ENCODE assay signal across 8 mouse cellular contexts in the genomic region with DNA sequence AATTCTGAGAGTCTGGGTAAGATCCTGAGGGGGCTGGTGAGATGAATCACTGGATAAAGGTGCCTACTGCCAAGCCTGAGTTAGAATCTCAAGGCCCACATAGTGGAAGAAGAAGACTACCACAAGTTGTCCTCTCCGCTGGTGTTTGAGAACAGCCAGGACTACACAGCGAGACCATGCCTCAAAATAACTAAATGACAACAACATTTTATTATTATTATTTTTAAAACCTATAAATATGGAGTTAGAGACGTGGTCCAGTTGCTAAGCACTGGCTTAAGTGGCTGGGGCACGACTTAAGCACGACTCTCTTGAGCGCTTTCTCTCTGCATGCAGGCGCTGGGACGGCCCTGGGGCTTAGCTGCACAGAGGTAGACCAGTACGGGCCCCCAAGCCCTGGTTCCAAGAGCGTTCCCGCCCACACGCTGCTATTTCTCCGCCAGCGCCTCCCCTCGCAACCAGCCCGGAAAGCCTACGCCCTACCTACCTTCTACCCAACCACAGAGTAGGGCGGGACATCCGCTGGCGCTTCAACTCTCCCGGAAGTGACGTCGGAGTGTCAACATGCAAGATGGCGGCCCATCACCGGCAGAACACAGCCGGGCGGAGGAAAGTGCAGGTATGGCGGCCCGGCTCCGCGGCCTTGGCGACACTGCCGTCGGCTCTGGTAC. TPM values are rescaled to one million over a fixed set of nuclear protein-coding genes. Genes with fewer than 3 reads are reported as not detected.
DNase-seq lines count a peak whose midpoint lies in the region; ATAC-seq and TF ChIP-seq lines count a peak whose summit lies in the region.

A gene (plus strand): TSS at position 540 of the 671 bp plus-strand sequence.

- no peak for TF ChIP-seq POLR2A in ES-Bruce4 (IDR thresholded peaks at IDR 0.05; ENCODE audit: insufficient read depth, low read length)

- WGBS in forebrain, embryonic 13.5 days, result 3% methylated on average over 34 of the region's 34 CpGs
- 2% methylated on average over 34 of the region's 34 CpGs for WGBS in large intestine, adult 2 months
- 4% methylated on average over 33 of the region's 34 CpGs for WGBS in liver, postnatal 0 days (ENCODE audit: insufficient replicate concordance)
- WGBS in neural tube, embryonic 14.5 days, result 5% methylated on average over 34 of the region's 34 CpGs

- intact Hi-C loops in heart, postnatal 10 days (cut with DNase I), result loop anchor here (10.0 kb wide), 3 partner anchors 100 to 430 kb away; no protein-coding TSS in a partner anchor

- DNase-seq in heart, postnatal 10 days, result peak; percentile 98 to 99
- DNase-seq in large intestine, adult 2 months (ENCODE audit: low read depth, low spot score), result peak; percentile 94
- peak; percentile 98 for DNase-seq in liver, postnatal 0 days
- peak; percentile 94 for DNase-seq in testis, postnatal 10 days (ENCODE audit: low spot score)

- peak within 1 kb of the TSS; percentile 86 for H3K4me3 ChIP-seq in ES-Bruce4 (ENCODE audit: low read depth, low read length)
- H3K4me3 ChIP-seq in forebrain, embryonic 13.5 days, result peak within 1 kb of the TSS; percentile 96
- peak within 1 kb of the TSS; percentile 78 for H3K4me3 ChIP-seq in liver, postnatal 0 days (ENCODE audit: low read depth, low read length)
- peak within 1 kb of the TSS; percentile 95 for H3K4me3 ChIP-seq in neural tube, embryonic 14.5 days (ENCODE audit: low read depth, low read length)

- H3K4me2 ChIP-seq in forebrain, embryonic 13.5 days, result peak within 1 kb of the TSS; percentile 95
- H3K4me2 ChIP-seq in liver, postnatal 0 days (ENCODE audit: low read depth, low read length), result peak within 1 kb of the TSS; percentile 90
- peak within 1 kb of the TSS; percentile 84 for H3K4me2 ChIP-seq in neural tube, embryonic 14.5 days (ENCODE audit: low read depth, low read length)

- ATAC-seq in cerebellum, adult (ENCODE audit: insufficient number of reproducible peaks, low FRiP score, low TSS enrichment), result peak; percentile 97
- peak; percentile 99 for ATAC-seq in forebrain, embryonic 13.5 days
- ATAC-seq in liver, postnatal 0 days, result peak; percentile 98
- peak; percentile 99 for ATAC-seq in neural tube, embryonic 14.5 days (ENCODE audit: low read depth)

- H3K27me3 ChIP-seq in ES-Bruce4 (ENCODE audit: control insufficient read depth, insufficient read depth, low read length, poor library complexity, severe bottlenecking), result no peaks in the 10 kb centered on the region
- no peaks in the 10 kb centered on the region for H3K27me3 ChIP-seq in forebrain, embryonic 13.5 days
- H3K27me3 ChIP-seq in liver, postnatal 0 days (ENCODE audit: insufficient read depth, low read length), result no peaks in the 10 kb centered on the region
- peaks cover 3% of the 10 kb centered on the region for H3K27me3 ChIP-seq in neural tube, embryonic 14.5 days (ENCODE audit: control insufficient read depth, insufficient read depth, low read length)

- no peak for TF ChIP-seq CTCF in ES-Bruce4 (IDR thresholded peaks at IDR 0.05; ENCODE audit: low read depth, low read length)
- no peak for TF ChIP-seq CTCF in liver, postnatal 0 days (IDR thresholded peaks at IDR 0.05; ENCODE audit: low read depth)

- H3K27ac ChIP-seq in ES-Bruce4 (ENCODE audit: insufficient read depth, low read length), result no peak within 1 kb of the TSS
- H3K27ac ChIP-seq in forebrain, embryonic 13.5 days, result peak within 1 kb of the TSS; percentile 75
- peak within 1 kb of the TSS; percentile 79 for H3K27ac ChIP-seq in liver, postnatal 0 days (ENCODE audit: low read depth)
- H3K27ac ChIP-seq in neural tube, embryonic 14.5 days (ENCODE audit: low read depth, low read length), result peak within 1 kb of the TSS; percentile 81

- H3K36me3 ChIP-seq in ES-Bruce4 (ENCODE audit: control insufficient read depth, insufficient read depth, low read length, poor library complexity, severe bottlenecking), result no peaks in the 10 kb centered on the region
- peaks cover 2% of the 10 kb centered on the region; the same call in 1 of the 2 replicates for H3K36me3 ChIP-seq in forebrain, embryonic 13.5 days (ENCODE audit: poor library complexity, severe bottlenecking)
- H3K36me3 ChIP-seq in liver, postnatal 0 days (replicated peaks; ENCODE audit: insufficient read depth, low read length), result no peaks in the 10 kb centered on the region
- H3K36me3 ChIP-seq in neural tube, embryonic 14.5 days (ENCODE audit: control insufficient read depth, insufficient read depth, low read length), result no peaks in the 10 kb centered on the region

- peak within 1 kb of the TSS; percentile 90 for H3K9ac ChIP-seq in ES-Bruce4 (ENCODE audit: low read depth, poor library complexity, severe bottlenecking)
- peak within 1 kb of the TSS; percentile 88 for H3K9ac ChIP-seq in forebrain, embryonic 13.5 days
- peak within 1 kb of the TSS; percentile 84 for H3K9ac ChIP-seq in liver, postnatal 0 days (replicated peaks)
- H3K9ac ChIP-seq in neural tube, embryonic 14.5 days (replicated peaks; ENCODE audit: low read depth, low read length), result peak within 1 kb of the TSS; percentile 86

- H3K4me1 ChIP-seq in ES-Bruce4 (ENCODE audit: control insufficient read depth, insufficient read depth, low read length), result no peaks in the 10 kb centered on the region
- peaks cover 26% of the 10 kb centered on the region for H3K4me1 ChIP-seq in forebrain, embryonic 13.5 days
- H3K4me1 ChIP-seq in liver, postnatal 0 days (ENCODE audit: insufficient read depth), result peaks cover 13% of the 10 kb centered on the region
- H3K4me1 ChIP-seq in neural tube, embryonic 14.5 days (ENCODE audit: control insufficient read depth, insufficient read depth, low read length), result peaks cover 6% of the 10 kb centered on the region

- 0 out of 2 replicates have a peak, but pooled peaks have one; percentile 25 for TF ChIP-seq EP300 in ES-Bruce4 (IDR thresholded peaks at IDR 0.05; ENCODE audit: insufficient read depth, low read depth, low read length)
- no peak for TF ChIP-seq EP300 in liver, postnatal 0 days (IDR thresholded peaks at IDR 0.05; ENCODE audit: low read depth)

- no peaks in the 10 kb centered on the region for H3K9me3 ChIP-seq in ES-Bruce4 (replicated peaks; ENCODE audit: control insufficient read depth, insufficient read depth, low read length, poor library complexity, severe bottlenecking)
- no peaks in the 10 kb centered on the region for H3K9me3 ChIP-seq in forebrain, embryonic 13.5 days (replicated peaks)
- H3K9me3 ChIP-seq in liver, postnatal 0 days (ENCODE audit: low read length), result no peaks in the 10 kb centered on the region
- no peaks in the 10 kb centered on the region for H3K9me3 ChIP-seq in neural tube, embryonic 14.5 days (ENCODE audit: control insufficient read depth, low read length)

RNA-seq across cellular contexts. Expression of the gene that starts here (rescaled TPM):
- 103 and 107 TPM in 2 replicates for polyA plus RNA-seq in ES-Bruce4 (2011; ENCODE audit: insufficient read depth, insufficient read length, low read depth, missing spikeins)
- polyA plus RNA-seq in forebrain, embryonic 13.5 days (2015; fragmentation: Nextera tagmentation; extraction: Ambion mirVana), result 67.7 and 76.8 TPM in 2 replicates
- total RNA-seq in heart, postnatal 10 days (2021), result 10 to 100 TPM; 29.8 to 30.3 TPM
- 16.3 and 33.4 TPM in 2 replicates for polyA plus RNA-seq in large intestine, adult 2 months (2012; rRNA removed)
- 9.8 and 13.9 TPM in 2 replicates for polyA plus RNA-seq in liver, postnatal 0 days (2015; fragmentation: Nextera tagmentation; extraction: Ambion mirVana)
- 55.6 and 68.5 TPM in 2 replicates for polyA plus RNA-seq in neural tube, embryonic 14.5 days (2014; fragmentation: Nextera tagmentation; extraction: Ambion mirVana)
